Mouse (Mus musculus) gastrocnemius, adult 18-20 months (tissue): Measurements from ENCODE around the gene Smpd2. TPM values are rescaled to one million over a fixed set of nuclear protein-coding genes. Genes with fewer than 3 reads are reported as not detected.

ENCODE experiments used
- DNase-seq: peaks from one replicate; pipeline ENCODE4 v3.0.0; 2021; ENCODE audit warnings: low spot score
- long read RNA-seq, 2 experiments: library from polyadenylated mRNA; stranded (forward); transcript quantifications; one replicate each; pipeline ENCODE4 v2.0.0; 2021
- total RNA-seq, 2 experiments: library from RNA; stranded (reverse); gene quantifications; 2 replicates each; pipeline ENCODE4 v1.2.3; 2021

Smpd2 gene
- 1 to 10 TPM; 9.2 to 9.9 TPM for total RNA-seq
- long read RNA-seq, experiment 1, transcript Smpd2-201 (10 exons, 1,602 nt): major isoform, 11 of 13 reads
- long read RNA-seq, experiment 1, partial matches to known transcripts: 0 of 13 reads
- long read RNA-seq, experiment 1, other reads (novel, unspliced or antisense): 2 of 13 reads
- long read RNA-seq, experiment 2, transcript Smpd2-201 (10 exons, 1,602 nt): major isoform, 12 of 13 reads
- long read RNA-seq, experiment 2, partial matches to known transcripts: 0 of 13 reads
- long read RNA-seq, experiment 2, other reads (novel, unspliced or antisense): 1 of 13 reads

DNA sequence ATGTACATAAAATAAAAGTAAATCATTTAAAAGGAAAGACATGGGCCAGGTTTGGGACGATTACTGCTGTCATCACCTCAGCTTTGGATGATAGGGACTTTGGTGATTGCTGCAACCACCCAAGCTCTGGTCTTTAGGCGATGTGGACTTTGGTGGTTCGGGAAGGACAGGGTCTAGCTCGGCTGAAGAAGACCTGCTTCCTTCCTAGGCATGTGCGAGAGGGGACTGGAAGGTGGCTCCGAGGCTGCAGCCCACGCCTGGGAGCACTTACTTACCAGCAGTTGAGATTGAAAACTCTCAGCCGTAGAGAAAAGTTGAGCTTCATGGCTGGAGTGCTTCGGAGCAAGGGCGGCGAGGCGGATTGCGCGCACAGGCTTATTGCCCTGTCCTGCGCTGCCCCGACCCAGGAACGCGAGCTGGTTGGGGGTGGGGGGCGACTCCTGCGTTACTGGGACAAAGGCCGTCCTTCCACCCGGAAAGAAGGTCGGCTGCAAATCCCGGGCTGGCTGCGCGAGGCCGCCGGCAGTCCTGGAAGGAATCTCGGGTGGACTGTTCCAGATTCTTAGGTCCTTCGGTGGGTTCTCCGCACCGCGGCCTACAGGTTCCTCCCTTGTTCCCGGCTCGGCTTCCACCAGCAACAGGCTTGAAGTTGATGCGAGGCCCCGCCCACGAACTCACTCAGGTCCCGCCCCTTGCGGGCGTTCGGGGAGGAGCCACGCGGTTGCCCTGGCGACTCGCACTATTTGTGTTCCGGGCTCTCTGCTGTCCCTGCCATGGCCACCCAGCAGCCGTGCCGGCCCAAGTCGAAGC is at the start of gene Smpd2, which contains the start of gene Ppil6:
Gene Smpd2, minus strand, starts transcription at position 662 of the 810 bp plus-strand sequence.
Gene Ppil6, plus strand, starts transcription at position 732 of the 810 bp plus-strand sequence.
- peak; percentile 97 for DNase-seq

DNA sequence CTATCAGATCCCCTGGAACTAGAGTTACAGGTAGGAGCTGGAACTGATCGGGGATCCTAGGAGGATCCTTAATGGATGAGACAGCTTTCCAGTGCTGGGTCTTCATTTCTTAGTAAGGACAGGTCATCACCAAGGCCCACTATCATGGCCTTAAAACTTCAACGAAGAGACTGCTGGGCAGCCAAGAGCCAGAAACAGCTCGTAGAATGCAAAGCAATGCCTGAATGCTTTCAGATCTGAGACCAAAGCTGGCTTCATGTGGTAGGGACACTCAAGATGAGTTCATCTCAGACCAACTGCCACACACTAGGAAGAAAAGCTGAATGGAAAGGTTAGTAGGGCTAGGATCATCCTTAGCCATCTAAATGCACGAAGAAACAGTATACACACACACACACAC is 48.8 kb upstream of the Smpd2 start:
- DNase-seq: no peak

DNA sequence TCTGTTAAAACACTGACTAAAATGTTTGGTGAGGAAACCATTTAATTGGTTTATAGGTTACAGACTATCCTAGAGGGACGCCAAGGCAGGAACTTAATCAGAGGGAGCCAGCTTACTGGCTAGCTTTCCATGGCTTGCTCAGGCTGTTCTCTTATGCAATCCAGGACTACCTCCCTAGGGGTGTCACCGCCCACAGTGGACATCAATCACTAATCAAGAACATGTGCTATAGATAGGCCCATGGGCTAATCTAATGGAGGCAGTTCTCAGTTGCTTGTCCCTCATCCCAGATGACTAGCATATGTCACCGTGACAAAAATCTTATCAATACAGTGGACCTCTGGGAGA is 47.8 kb upstream of the Smpd2 start:
- DNase-seq: no peak

DNA sequence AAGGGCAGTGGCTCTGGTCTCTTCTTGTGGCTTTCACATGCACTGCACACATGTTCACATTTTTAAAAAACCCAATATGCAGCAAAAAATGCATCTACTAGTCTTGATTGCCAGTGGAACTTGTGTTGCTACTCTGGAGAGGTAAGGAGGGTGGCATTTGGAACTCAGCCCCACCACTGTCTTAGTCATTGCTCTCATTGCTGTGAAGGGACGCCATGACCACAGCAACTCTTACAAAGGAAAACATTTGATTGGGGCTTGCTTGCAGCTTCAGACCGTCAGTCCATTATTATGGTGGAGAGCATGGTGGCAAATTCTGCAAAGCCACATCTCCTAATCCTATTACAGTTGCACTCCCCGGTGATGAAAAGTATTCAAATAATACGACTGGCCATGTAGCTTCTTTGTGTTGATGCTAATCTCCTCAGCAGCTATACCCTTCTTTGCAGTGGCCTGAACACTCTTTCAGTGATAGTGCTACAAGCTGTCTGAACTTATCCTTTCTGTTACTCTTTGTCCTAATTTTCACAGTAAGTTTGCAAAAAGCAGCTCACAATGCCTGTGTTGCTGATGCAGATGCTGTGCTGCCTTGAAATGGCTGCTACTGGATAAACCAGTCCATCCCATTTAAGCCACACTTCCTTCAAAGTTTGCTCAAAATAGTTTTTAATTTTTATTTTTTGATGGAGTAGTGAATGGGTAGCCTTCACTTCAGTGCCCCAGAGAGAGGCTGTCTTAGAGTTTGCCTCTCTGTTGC is 47.2 kb upstream of the Smpd2 start:
- no peak for DNase-seq

DNA sequence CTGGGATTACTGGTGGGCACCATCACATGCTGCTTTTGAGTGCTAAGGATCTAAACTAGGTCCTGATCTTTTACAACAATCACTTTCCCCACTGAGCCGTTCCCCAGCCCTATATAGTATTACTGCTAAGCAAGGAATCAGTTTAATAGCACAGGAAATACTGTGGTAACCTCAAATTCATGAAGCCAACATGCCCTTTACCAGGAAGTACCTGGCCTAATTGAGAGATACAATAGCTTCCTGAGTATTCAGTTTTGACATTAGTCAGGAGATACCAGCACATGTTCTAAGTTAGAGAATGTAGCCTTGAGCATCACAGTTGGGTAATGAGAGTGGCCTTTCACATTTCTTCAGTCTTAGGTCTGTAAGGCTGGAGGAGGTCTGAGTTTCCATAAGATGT is 46.5 kb upstream of the Smpd2 start:
- no peak for DNase-seq

DNA sequence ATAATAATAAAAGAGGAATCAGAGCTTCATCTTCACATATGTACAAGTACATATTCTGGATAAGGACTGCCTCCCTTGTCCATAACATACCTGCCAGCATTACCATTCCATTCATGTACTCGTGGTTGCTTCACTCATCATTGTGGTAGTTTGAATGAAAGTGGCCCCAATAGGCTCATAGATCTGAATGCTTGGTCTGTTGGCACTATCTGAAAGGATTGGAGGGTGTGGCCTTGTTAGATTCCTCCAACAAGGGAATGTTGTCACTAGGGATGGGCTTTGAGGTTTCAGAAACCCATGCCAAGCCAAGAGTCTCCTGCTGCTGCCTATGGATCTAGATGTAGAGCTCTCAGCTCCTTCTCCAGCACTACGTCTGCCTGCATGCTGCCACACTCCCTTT is 45.8 kb upstream of the Smpd2 start:
- no peak for DNase-seq

DNA sequence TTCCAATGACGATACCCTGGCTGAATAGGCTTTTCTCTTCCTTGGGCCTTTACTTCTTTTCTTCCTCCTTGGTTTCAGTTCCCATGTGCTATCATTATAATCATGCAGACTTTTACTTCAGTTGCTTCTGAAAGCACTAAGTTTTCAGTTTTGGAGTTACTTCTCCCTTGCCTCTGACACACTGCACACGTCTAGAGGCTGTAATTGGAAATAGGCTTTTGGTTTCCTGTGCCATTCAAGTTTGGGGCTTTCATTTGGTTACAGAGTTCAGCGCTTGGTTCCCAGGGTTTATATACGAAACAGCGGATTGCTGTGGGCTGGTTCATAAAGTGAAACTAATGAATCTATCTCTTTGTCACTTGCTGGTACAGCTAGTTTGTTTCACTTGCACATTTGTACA is 39.8 kb upstream of the Smpd2 start:
- DNase-seq: no peak

DNA sequence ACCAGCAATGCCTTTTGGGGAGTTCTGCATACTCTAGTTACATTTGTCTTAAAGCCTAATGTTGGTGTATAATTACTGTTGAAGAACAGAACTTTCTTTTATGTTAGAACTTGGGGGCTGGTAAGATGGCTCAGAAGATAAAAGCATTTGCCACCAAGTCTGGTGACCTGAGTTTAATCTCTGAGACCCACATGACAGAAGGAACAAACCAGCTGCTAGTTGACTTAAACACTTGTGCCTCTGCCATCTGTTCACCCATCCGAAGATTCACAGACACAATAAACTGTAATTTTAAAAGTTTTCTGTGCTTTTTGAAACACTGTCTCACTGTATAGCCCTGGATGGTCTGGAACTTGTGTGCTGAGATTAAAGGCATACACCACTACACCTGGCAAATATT is 35.5 kb upstream of the Smpd2 start:
- no peak for DNase-seq

DNA sequence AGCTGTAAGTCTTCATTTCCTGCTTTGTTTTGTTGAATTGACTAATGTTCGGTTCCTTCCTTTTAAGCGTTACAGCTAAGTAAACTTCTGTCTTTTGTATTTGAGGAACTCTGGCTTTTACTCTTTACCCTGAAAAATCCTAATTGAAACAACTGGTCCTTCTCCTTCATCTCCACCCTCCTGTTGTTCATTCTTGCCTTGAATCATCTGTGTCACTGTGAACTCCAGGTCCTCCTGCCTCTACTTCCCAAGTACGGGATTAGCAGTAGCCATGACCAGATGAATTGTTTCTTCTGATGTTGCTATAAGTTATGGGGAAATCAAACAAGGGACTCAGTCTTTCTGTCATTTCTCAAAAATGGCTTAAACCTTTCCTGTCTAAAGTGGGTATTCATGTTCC is 33.2 kb upstream of the Smpd2 start:
- DNase-seq: no peak

DNA sequence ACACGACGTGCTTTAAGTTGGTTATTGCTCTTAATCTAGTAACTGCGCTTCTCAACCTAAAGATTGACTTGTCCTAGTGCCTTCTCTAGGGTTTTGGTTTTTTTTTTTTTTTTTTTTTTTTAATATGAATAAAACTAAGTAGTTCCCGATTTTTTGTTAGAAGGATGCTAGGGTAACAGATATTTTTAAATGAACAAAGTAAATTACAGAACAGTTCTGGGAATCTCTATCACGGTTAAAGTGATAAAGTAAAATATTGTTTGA is 30.2 kb upstream of the Smpd2 start:
- no peak for DNase-seq

DNA sequence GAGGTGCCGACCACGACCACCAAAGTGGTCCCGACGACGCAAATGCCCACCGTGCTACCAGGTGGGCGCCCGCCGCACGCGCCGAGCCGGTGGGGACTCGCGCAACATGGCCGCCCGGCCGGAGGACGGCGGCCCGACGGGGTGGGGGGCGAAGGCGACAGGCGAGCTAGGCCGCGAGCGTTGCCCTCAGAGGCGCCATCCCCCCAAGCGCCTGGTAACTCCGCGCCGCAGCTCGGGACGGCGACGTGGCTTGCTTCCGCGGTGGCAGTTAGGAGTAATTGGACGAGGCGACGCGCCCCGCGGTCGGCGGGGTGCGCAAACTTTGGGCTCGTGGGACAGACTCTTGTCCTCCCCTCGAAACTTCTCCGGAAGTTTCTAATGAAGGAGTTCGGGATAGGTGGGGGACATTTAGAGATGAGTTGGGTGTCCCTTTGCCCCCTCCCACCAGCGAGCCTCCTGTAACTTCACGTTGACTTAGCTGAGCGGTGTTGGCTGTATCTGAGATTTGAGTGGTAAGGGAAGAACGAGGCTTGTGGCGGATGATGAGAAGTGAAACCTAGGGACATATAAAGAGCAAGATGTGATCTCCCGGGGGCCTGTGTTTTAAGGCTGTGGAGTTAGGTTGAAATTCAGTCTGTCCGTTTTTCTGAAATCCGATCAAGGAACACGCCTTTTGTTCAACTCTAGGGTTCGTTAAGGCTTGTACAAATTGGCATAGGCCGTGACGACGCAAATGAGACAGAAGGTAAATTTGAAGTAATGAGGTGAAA is 29.7 kb upstream of the Smpd2 start:
- DNase-seq: peak; percentile 57

DNA sequence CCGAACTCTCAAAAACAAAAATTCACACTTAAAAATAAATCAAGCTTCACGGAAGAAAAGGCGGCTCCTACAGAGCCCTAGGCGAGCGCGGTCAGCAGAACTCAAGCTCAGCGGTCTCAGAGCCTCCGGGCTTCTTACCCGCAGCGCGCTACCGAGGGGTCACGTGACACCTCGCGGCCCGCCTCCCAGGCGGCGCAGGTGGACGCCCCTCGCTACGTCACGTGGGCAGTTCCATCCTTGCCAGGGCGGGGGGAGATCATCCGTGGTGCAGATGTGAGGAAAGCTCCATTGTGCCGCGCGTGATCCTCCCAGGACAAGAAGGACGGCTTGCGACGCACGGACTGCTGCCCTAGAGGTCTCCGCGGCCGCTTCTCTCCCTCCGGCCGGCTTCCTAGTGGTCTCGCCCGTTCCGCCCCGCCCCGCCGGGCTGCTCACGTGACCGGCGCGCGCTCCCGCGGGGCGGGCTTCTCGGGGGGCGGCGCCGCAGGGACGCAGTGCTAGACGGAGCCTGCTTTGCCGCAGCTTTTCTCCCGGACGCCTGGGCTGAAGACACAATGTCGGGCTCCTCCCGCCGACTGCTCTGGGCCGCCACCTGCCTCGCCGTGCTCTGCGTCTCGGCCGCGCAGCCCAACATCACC is 28.9 kb upstream of the Smpd2 start, which contains the start of gene Cd164:
Gene Cd164, plus strand, starts transcription at position 434 of the 638 bp plus-strand sequence.
- peak; percentile 90 for DNase-seq

DNA sequence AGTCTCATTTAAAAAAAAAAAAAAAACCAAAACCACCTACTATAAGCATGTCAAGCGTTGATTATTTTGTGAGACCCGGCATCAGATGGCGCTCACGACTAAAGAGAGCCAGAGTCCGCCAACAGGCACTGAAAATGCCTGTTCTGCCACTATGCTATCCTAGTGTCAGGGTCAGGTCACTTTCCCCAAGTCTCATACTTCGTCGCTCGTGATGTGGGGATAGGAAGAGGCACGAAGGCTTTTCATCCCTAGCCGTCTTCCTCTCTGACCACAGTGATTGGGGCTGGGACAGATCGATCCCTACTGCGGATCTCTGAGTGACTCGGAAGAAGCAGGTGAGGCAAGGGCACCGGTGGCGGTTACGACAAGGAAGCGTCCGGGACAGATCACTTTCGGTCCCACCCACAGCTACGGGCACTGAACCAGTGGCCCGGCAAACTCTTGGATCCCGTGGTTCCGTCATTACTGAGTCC is 28.4 kb upstream of the Smpd2 start:
- peak; percentile 79 for DNase-seq

DNA sequence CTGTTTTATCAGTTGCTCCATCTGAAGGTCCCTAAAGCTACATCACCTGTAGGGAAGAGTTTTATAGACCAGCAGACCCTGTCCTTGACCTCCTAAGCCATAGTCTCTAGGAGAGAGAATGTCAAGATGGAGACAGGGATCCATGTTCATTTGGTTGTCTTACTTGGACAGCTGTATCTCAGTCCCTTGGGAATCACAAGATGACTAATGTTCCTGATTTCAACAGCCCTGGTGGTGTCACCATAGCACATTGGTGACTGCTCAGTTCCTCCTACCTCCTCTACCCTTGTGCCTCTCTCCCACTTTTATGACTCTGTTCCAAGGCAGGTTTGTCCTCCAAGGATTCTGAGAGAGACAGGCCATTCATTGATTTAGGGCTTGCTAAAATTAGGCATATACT is 24.8 kb upstream of the Smpd2 start:
- DNase-seq: no peak

DNA sequence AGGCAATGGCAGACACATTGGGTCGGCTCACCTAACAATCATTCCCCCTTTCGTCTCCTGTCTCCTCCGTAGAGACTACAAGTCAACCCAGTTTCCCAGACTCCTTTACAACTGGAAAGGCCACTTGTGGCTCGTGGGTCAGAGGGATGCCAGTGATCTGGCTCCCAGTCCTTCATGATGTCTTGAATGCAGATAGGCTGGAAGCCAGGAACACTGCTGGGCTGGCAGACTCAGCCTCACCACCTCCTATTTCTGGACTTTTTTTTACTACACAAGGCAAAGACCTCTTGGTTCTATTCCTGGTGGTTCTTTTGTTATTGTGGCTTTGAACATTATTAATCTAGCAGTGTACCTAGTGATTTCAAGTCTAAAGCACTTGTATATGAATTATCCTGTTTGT is 24.1 kb upstream of the Smpd2 start:
- DNase-seq: no peak

DNA sequence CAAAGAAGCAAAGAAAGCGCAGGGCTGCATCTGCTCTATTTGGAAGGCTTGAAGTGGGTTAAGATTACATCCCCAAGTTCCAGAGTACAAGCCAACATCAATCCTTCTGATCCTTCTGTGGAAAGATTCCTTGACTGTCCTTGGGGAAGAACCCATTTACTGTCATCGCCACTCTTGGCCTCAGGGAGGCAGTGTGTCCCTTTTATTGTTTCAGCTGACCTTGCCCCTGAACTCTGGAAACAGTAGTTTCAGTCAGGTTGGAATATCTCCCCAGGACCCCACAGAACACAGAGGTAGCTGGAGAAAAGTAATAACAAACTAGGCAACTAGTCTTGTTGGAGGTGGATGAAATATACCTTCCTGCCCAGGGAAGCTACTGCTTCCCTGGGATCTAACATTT is 19.0 kb upstream of the Smpd2 start:
- DNase-seq: no peak

DNA sequence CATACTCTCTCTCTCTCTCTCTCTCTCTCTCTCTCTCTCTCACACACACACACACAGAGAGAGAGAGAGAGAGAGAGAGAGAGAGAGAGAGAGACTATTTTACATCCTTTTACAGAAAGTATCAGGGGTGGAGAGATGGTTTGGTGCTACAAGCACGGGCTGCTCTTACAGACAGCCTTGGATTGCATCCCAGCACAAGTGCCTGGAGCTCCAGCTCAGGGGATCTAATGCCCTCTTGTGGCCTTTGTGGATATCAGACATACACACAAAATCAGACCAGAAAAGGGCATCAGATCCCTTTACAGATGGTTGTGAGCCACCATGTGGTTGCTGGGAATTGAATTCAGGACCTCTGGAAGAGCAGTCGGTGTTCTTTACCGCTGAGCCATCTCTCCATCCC is 15.3 kb upstream of the Smpd2 start:
- DNase-seq: peak; percentile 79

DNA sequence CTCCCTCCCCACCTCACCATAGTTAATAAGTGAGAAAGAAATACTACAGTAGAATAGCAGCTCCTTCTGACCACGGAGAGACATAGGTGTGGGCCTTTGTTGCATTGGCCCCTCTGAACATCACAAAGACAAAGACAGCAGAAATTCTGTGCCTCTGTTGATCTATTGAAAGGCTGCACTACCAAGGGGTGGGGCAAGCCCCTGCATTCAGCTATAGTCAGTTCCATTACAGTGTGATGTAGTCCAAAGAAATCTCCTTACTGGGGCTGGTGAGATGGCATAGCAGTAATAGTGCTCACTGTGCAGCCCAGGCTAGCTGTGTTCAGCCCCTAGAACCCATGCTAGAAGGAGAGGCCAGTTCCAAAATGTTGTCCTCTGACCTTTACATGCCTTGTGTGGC is 14.8 kb upstream of the Smpd2 start:
- no peak for DNase-seq

DNA sequence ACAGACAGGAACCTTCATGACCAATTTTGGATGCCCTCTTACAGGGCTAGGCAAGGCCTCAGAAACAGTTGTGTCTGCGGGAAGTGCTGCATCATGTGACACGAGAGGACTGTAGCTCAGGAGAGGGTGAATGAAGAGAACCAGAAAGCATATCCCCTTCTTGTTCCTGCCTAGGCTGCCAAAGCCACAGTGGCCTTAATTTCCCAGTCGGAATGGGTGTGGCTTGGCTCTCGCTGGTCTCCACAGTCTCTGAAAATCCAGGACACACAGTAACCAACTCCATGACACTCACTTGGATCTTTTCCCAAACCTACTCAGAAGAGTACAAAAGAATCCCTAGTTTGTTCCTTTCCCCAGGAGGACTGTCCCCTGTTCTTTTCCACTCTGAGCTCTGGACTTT is 10.8 kb upstream of the Smpd2 start:
- peak; percentile 72 for DNase-seq

DNA sequence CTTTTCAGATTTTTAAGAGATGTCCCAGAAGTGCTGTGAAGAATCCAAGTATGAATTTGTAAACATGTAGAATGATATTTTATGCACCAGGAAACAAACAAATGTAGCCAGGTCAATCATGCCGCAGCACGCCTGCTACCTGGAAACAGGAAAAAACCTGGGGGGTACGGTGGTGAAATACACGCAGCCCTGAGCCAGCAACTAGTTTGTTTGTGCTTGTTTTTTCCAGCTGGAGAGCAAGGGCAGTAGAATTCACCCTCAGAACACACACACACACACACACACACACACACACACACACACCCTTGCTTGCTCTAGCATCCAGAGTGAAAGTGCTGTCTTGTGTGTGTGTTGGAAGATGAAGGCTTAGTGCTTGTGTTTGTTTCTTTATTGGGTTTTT is 942 bp upstream of the Smpd2 start:
- DNase-seq: no peak

DNA sequence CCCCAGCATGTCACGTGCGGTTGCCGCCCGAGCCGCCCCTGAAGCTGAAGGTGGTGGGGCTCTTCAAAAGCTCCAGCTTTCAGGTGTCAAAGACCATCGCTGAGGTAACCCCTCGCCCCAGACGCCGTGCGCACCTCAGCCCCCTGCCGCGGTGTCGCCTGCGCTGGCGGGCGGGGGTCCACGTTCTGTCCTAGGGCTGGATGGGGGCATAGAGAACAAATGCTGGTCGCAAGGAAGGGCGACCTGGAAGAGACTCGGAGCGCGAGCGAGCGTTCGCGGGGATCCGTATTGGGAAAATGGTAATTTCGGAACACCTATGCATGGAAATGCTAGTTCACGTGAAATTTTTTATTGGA is 327 bp upstream of the Smpd2 start:
- no peak for DNase-seq
